8 mouse cellular contexts compared by ENCODE assay signal in the genomic region with DNA sequence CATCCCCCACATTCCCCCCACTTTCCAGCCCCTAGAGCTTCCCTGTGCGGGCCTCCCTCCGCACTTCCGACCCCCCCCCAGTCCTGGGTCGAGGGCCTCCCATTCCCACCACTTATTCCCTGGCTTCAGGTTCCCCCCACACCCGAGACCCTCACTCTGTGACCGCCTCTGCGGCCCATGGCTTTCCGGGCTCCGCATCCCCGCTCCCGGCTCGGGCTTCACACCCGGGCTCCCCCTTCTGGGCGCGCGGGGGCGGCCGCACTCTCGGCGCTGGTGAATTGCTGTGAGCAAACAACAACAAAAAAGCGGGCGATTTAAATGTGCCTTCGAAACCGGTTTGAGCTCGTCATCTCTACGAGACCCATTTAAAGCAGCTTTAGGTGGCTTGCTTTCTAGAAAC. TPM values are rescaled to one million over a fixed set of nuclear protein-coding genes. Genes with fewer than 3 reads are reported as not detected.
DNase-seq lines count a peak whose midpoint lies in the region; ATAC-seq and TF ChIP-seq lines count a peak whose summit lies in the region.

No protein-coding gene starts in this region.

- peak overlapping the region; percentile 80 for H3K4me3 ChIP-seq in embryonic facial prominence, embryonic 10.5 days
- peak overlapping the region; percentile 70 for H3K4me3 ChIP-seq in intestine, postnatal 0 days (ENCODE audit: low read depth, low read length)
- H3K4me3 ChIP-seq in midbrain, embryonic 10.5 days: peak overlapping the region; percentile 81

- H3K27ac ChIP-seq in embryonic facial prominence, embryonic 10.5 days (replicated peaks): peak overlapping the region; percentile 95
- H3K27ac ChIP-seq in intestine, postnatal 0 days (ENCODE audit: low read depth, low read length): peak overlapping the region; percentile 98
- H3K27ac ChIP-seq in midbrain, embryonic 10.5 days (replicated peaks): peak overlapping the region; percentile 98

- intact Hi-C loops in left cerebral cortex, postnatal 4 days (cut with DNase I): loop anchor here (5.0 to 10.0 kb wide), 4 partner anchors 141 to 491 kb away; no protein-coding TSS in a partner anchor

- peak; percentile 82 for TF ChIP-seq CTCF in intestine, postnatal 0 days (IDR thresholded peaks at IDR 0.05; ENCODE audit: low read depth)

- H3K9me3 ChIP-seq in embryonic facial prominence, embryonic 10.5 days: no peaks in the 10 kb centered on the region
- H3K9me3 ChIP-seq in intestine, postnatal 0 days (ENCODE audit: control insufficient read depth): no peaks in the 10 kb centered on the region
- no peaks in the 10 kb centered on the region for H3K9me3 ChIP-seq in midbrain, embryonic 10.5 days (replicated peaks)

- H3K27me3 ChIP-seq in embryonic facial prominence, embryonic 10.5 days (replicated peaks; ENCODE audit: low read depth, poor library complexity, severe bottlenecking): 0 out of 2 replicates have a peak, but pooled peaks cover 5% of the 10 kb centered on the region
- H3K27me3 ChIP-seq in intestine, postnatal 0 days (replicated peaks; ENCODE audit: control insufficient read depth, insufficient read depth, low read length): no peaks in the 10 kb centered on the region
- peaks cover 9% of the 10 kb centered on the region; the same call in 1 of the 2 replicates for H3K27me3 ChIP-seq in midbrain, embryonic 10.5 days (ENCODE audit: low read depth, poor library complexity, severe bottlenecking)

- peak; percentile 28 for ATAC-seq in granulocyte monocyte progenitor cell, adult 5-6 weeks (replicated peaks; ENCODE audit: poor library complexity, severe bottlenecking)
- peak; percentile 20; the same call in 1 of the 2 replicates for ATAC-seq in intestine, postnatal 0 days

- H3K4me2 ChIP-seq in intestine, postnatal 0 days (replicated peaks; ENCODE audit: low read depth): peak overlapping the region; percentile 93

- peak overlapping the region; percentile 88 for H3K9ac ChIP-seq in intestine, postnatal 0 days (ENCODE audit: low read depth, low read length)

- under 1% methylated on average over 26 of the region's 26 CpGs for WGBS in embryonic facial prominence, embryonic 10.5 days
- WGBS in intestine, postnatal 0 days: under 1% methylated on average over 24 of the region's 26 CpGs
- WGBS in midbrain, embryonic 10.5 days: under 1% methylated on average over 26 of the region's 26 CpGs

- DNase-seq in adrenal gland, postnatal 10 days: peak; percentile 89
- DNase-seq in embryonic facial prominence, embryonic 10.5 days (ENCODE audit: low spot score): peak; percentile 86
- DNase-seq in left cerebral cortex, postnatal 4 days: peak; percentile 85
- peak; percentile 81 for DNase-seq in midbrain, embryonic 10.5 days (ENCODE audit: low spot score)
- peak; percentile 83 for DNase-seq in right cerebral cortex, postnatal 4 days
- peak; percentile 78 to 84 for DNase-seq in urinary bladder, postnatal 4 days (ENCODE audit: low spot score in 2 of 2)

- H3K4me1 ChIP-seq in embryonic facial prominence, embryonic 10.5 days: peaks cover 37% of the 10 kb centered on the region
- H3K4me1 ChIP-seq in intestine, postnatal 0 days (replicated peaks; ENCODE audit: control insufficient read depth, insufficient read depth, low read length): peaks cover 8% of the 10 kb centered on the region; the same call in 1 of the 2 replicates
- H3K4me1 ChIP-seq in midbrain, embryonic 10.5 days: peaks cover 54% of the 10 kb centered on the region

- H3K36me3 ChIP-seq in embryonic facial prominence, embryonic 10.5 days (replicated peaks): no peaks in the 10 kb centered on the region
- no peaks in the 10 kb centered on the region for H3K36me3 ChIP-seq in intestine, postnatal 0 days (ENCODE audit: control insufficient read depth, insufficient read depth)
- no peaks in the 10 kb centered on the region for H3K36me3 ChIP-seq in midbrain, embryonic 10.5 days

RNA-seq across cellular contexts. Expression of gene Jade1, which starts 10.4 kb away (rescaled TPM):
- 10 to 100 TPM; 43.5 to 51.6 TPM for total RNA-seq in adrenal gland, postnatal 10 days (2021)
- 15.5 and 18.8 TPM in 2 replicates for polyA plus RNA-seq in embryonic facial prominence, embryonic 10.5 days (2016; fragmentation: Nextera tagmentation; extraction: Ambion mirVana)
- total RNA-seq in granulocyte monocyte progenitor cell, adult 5-6 weeks (2014; fragmentation: Nextera tagmentation): 32.6 and 53.3 TPM in 2 replicates
- total RNA-seq in granulocyte monocyte progenitor cell, adult 5-6 weeks (2017): 38.8 and 72.7 TPM in 2 replicates
- polyA plus RNA-seq in intestine, postnatal 0 days (2015; fragmentation: Nextera tagmentation; extraction: Ambion mirVana): 15.3 and 18.4 TPM in 2 replicates
- 10 to 100 TPM; 29.0 to 29.4 TPM for total RNA-seq in left cerebral cortex, postnatal 4 days (2021)
- polyA plus RNA-seq in midbrain, embryonic 10.5 days (2016; fragmentation: Nextera tagmentation; extraction: Ambion mirVana): 17.7 and 17.9 TPM in 2 replicates

Comparison
In these comparisons a context has a peak if more than half of its experiments do, and no peak if none do; other contexts are left out.
1. Peak in every context shown above with its lines: DNase-seq, ATAC-seq, H3K4me3 ChIP-seq and H3K27ac ChIP-seq.